Mouse (Mus musculus): ENCODE measurements around the gene Gm10772. TPM values are rescaled to one million over a fixed set of nuclear protein-coding genes. Genes with fewer than 3 reads are reported as not detected.
"Not testable (repeated sequence)": the region's sequence is repeated elsewhere in the genome, so short reads cannot be mapped to it uniquely, and the experiment has no call there.

Gene Gm10772
- not detected in 2 replicates for polyA plus RNA-seq (2016; fragmentation: Nextera tagmentation; extraction: Ambion mirVana)

DNA sequence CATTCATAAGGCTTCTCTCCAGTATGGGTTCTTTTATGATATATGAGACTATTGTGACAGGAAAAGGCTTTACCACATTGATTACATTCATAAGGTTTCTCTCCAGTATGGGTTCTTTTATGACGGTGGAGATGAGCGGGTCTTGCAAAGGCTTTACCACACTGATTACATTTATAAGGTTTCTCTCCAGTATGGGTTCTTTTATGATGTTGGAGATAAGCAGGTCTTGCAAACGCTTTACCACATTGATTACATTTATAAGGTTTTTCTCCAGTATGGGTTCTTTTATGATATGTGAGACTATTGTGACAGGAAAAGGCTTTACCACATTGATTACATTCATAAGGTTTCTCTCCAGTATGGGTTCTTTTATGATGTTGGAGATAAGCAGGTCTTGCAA lies at the start of gene Gm10772:
Gene Gm10772 (minus strand): TSS at position 101 of the 400 bp plus-strand sequence.
- not testable (repeated sequence) for H3K9me3 ChIP-seq (replicated peaks); DNase-seq (ENCODE audit: low spot score); H3K4me3 ChIP-seq; H3K4me1 ChIP-seq; H3K27ac ChIP-seq (replicated peaks); H3K27me3 ChIP-seq (ENCODE audit: low read depth, poor library complexity, severe bottlenecking); H3K36me3 ChIP-seq
- WGBS = 93% methylated on average over 2 of the region's 3 CpGs

DNA sequence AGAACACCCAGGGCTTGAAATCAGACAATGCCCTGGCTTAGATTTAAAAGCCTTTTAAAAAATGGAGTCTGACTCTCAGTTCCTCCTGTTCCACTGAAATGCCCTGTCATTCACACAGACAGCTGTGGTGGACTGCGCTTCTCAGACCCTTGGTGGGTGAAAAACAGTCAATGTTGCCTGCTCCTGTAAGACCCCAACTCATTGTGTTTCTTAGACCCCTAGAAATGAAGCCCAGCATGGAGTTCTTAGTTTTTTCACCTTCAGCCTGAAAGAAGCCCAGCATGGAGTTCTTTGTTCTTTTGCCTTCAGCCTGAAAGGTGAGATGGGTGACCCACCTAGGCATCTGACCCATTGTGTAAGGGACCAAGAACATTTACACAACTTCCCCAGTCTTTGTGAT lies 36.5 kb upstream of the Gm10772 start:
- H3K9me3 ChIP-seq (replicated peaks); H3K4me3 ChIP-seq; H3K36me3 ChIP-seq; H3K27ac ChIP-seq (replicated peaks); DNase-seq (ENCODE audit: low spot score); H3K4me1 ChIP-seq; H3K27me3 ChIP-seq (ENCODE audit: low read depth, poor library complexity, severe bottlenecking): not testable (repeated sequence)
- WGBS = no CpG with 5 or more reads among the region's 1 CpGs

DNA sequence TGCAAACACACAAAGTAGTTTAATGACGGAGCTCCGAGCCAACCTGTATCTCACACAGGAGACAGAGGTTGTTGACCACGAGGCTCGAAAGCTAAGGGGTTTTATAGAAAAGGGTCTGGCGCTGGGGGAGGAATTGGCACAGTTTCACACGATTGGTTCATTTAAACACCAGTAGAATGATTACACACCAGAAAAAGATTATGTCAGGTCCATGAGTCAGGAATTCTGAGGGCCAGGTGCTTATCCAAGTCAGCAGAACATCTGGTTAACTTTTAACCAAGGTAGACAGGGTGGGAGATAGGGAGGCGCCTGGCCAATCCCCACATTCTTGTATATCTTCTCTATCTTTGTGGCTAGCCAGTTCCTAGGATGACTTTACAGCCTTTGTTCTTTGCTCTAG lies 35.8 kb upstream of the Gm10772 start:
- WGBS = 91% methylated on average over 4 of the region's 7 CpGs
- not testable (repeated sequence) for H3K9me3 ChIP-seq (replicated peaks); H3K27me3 ChIP-seq (ENCODE audit: low read depth, poor library complexity, severe bottlenecking); H3K27ac ChIP-seq (replicated peaks); H3K4me1 ChIP-seq; H3K4me3 ChIP-seq; DNase-seq (ENCODE audit: low spot score); H3K36me3 ChIP-seq

DNA sequence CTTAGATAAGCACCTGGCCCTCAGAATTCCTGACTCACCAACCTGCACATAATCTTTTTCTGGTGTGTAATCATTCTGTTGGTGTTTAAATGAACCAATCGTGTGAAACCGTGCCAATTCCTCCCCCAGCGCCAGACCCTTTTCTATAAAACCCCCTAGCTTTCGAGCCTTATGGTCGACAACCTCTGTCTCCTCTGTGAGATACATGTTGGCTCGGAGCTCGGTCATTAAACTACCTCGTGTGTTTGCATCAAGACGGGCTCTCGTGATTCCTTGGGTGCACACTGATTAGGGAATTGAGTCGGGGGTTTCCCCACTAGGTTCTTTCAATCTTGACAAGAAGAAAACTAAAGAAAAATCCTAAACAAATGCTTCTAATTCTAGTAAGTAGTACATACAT lies 13.0 kb downstream of the Gm10772 start:
- DNase-seq (ENCODE audit: low spot score) = no peak
- Histone ChIP-seq H3K27me3 (ENCODE audit: low read depth, poor library complexity, severe bottlenecking) (no peaks in the 10 kb centered on the region), H3K27ac (replicated peaks) (no peak overlapping the region), H3K9me3 (replicated peaks) (no peaks in the 10 kb centered on the region), H3K36me3 (no peaks in the 10 kb centered on the region), H3K4me3 (no peak overlapping the region), H3K4me1 (no peaks in the 10 kb centered on the region)
- WGBS = no CpG with 5 or more reads among the region's 11 CpGs

- not testable (repeated sequence) for H3K9me3 ChIP-seq (replicated peaks); H3K36me3 ChIP-seq; H3K4me3 ChIP-seq; H3K27ac ChIP-seq (replicated peaks); DNase-seq (ENCODE audit: low spot score); H3K4me1 ChIP-seq; H3K27me3 ChIP-seq (ENCODE audit: low read depth, poor library complexity, severe bottlenecking)
- no CpG with 5 or more reads among the region's 1 CpGs for WGBS
Measured at GRCm38 (mm10) chr13:66213811-66214210, 13.6 kb downstream of the Gm10772 start.

GRCm38 (mm10) chr13:66179172-66179571 lies 48.2 kb downstream of the Gm10772 start:
- H3K4me1 ChIP-seq; H3K27ac ChIP-seq (replicated peaks); H3K9me3 ChIP-seq (replicated peaks); H3K36me3 ChIP-seq; H3K4me3 ChIP-seq; H3K27me3 ChIP-seq (ENCODE audit: low read depth, poor library complexity, severe bottlenecking); DNase-seq (ENCODE audit: low spot score): not testable (repeated sequence)
- 85% methylated on average over 6 of the region's 12 CpGs for WGBS

Other genes with a start within 250 kb of the Gm10772 start
- not detected in 2 replicates for gene Gm10324, start 108.0 kb downstream of the Gm10772 start, polyA plus RNA-seq (2016; fragmentation: Nextera tagmentation; extraction: Ambion mirVana)
- not detected in 2 replicates for gene 2410141K09Rik, start 213.5 kb upstream of the Gm10772 start, polyA plus RNA-seq (2016; fragmentation: Nextera tagmentation; extraction: Ambion mirVana)

Measured in midbrain, embryonic 10.5 days (tissue).